Comparison of ENCODE assay signal across 27 mouse cellular contexts in genomic region chr13:5272506-5273192, GRCm38 (mm10).
DNase-seq lines count a peak whose midpoint lies in the region; ATAC-seq and TF ChIP-seq lines count a peak whose summit lies in the region.
"Had no signal": no experiment of that assay in that cellular context is flagged by ENCODE, and none has a peak within 500 bp of the region (broad histone marks: within the 10 kb centered on the region; RNA-seq: fewer than 3 reads in every experiment).

No protein-coding gene starts in this region.

- DNase-seq in gastrocnemius, adult 18-20 months (ENCODE audit: low spot score): peak; percentile 7
- DNase-seq in gastrocnemius, adult 2 months: no peak
- DNase-seq in liver, adult 2 months (ENCODE audit: extremely low read depth, low read depth, low spot score): peak; percentile 1
- no peak for DNase-seq in lung, postnatal 10 days
- DNase-seq: adrenal gland, postnatal 10 days; adrenal gland, postnatal 36 days; B cell, adult 2 months; cerebellum, adult 18-20 months; cerebellum, adult 9-10 months; cerebellum, postnatal 14 days; gastrocnemius, postnatal 14 days; heart, adult 11 months; heart, postnatal 36 days had no signal

- no peaks in the 10 kb centered on the region for H3K9me3 ChIP-seq in liver, embryonic 12.5 days (replicated peaks)
- H3K9me3 ChIP-seq in lung, embryonic 16.5 days (ENCODE audit: control insufficient read depth, low read length): no peaks in the 10 kb centered on the region
- H3K9me3 ChIP-seq: embryonic facial prominence, embryonic 12.5 days; forebrain, embryonic 12.5 days; forebrain, embryonic 15.5 days; G1E; heart, embryonic 12.5 days; heart, embryonic 15.5 days had no signal

- no peaks in the 10 kb centered on the region for H3K79me2 ChIP-seq in liver, adult 2 months (ENCODE audit: control insufficient read depth, insufficient read depth, low read length)

- no peak overlapping the region for H3K4me2 ChIP-seq in liver, embryonic 12.5 days
- no peak overlapping the region for H3K4me2 ChIP-seq in lung, embryonic 16.5 days (ENCODE audit: low read depth, low read length)
- H3K4me2 ChIP-seq: embryonic facial prominence, embryonic 12.5 days; forebrain, embryonic 12.5 days; forebrain, embryonic 15.5 days; heart, embryonic 12.5 days; heart, embryonic 15.5 days; hindbrain, embryonic 14.5 days had no signal

- intact Hi-C loops in gastrocnemius, adult 2 months (cut with DNase I): no loop called here

- no peak overlapping the region for H3K27ac ChIP-seq in gastrocnemius, adult 2 months
- no peak overlapping the region for H3K27ac ChIP-seq in liver, adult 2 months (replicated peaks; ENCODE audit: insufficient read depth, low read depth, low read length)
- H3K27ac ChIP-seq in liver, embryonic 12.5 days: no peak overlapping the region
- H3K27ac ChIP-seq in lung, embryonic 16.5 days (ENCODE audit: low read length): no peak overlapping the region
- H3K27ac ChIP-seq: embryonic facial prominence, embryonic 12.5 days; forebrain, embryonic 12.5 days; forebrain, embryonic 15.5 days; heart, embryonic 15.5 days; hindbrain, embryonic 14.5 days; hindbrain, postnatal 0 days had no signal

- H3K9ac ChIP-seq in liver, adult 2 months (ENCODE audit: low read depth, low read length): no peak overlapping the region
- no peak overlapping the region for H3K9ac ChIP-seq in liver, embryonic 12.5 days
- no peak overlapping the region for H3K9ac ChIP-seq in lung, embryonic 16.5 days (ENCODE audit: low read length)
- H3K9ac ChIP-seq: embryonic facial prominence, embryonic 12.5 days; forebrain, embryonic 12.5 days; forebrain, embryonic 15.5 days; heart, embryonic 12.5 days; heart, embryonic 15.5 days; hindbrain, embryonic 14.5 days had no signal

- WGBS in liver, adult 2 months: 47% methylated on average over 1 of the region's 1 CpGs
- 45% methylated on average over 1 of the region's 1 CpGs for WGBS in liver, embryonic 12.5 days (ENCODE audit: insufficient replicate concordance)
- WGBS in lung, embryonic 16.5 days: 37% methylated on average over 1 of the region's 1 CpGs

- no peak overlapping the region for H3K4me3 ChIP-seq in gastrocnemius, adult 2 months
- no peak overlapping the region for H3K4me3 ChIP-seq in liver, adult 2 months (ENCODE audit: insufficient read depth, low read depth, low read length)
- H3K4me3 ChIP-seq in liver, embryonic 12.5 days: no peak overlapping the region
- H3K4me3 ChIP-seq in lung, embryonic 16.5 days (ENCODE audit: low read length): no peak overlapping the region
- H3K4me3 ChIP-seq: embryonic facial prominence, embryonic 12.5 days; erythroblast, embryonic 14.5 days; forebrain, embryonic 12.5 days; forebrain, embryonic 15.5 days; heart, embryonic 12.5 days; heart, embryonic 15.5 days had no signal

- no peak for ATAC-seq in liver, embryonic 12.5 days
- peak; percentile 66; the same call in 1 of the 2 replicates for ATAC-seq in lung, embryonic 16.5 days (ENCODE audit: low read depth)
- ATAC-seq: forebrain, embryonic 15.5 days; hindbrain, postnatal 0 days; inflammation-experienced regulatory T-cells, adult 6 months; Patski had no signal

- H3K4me1 ChIP-seq in liver, adult 2 months (ENCODE audit: control insufficient read depth, insufficient read depth, low read length): no peaks in the 10 kb centered on the region
- H3K4me1 ChIP-seq in liver, embryonic 12.5 days: no peaks in the 10 kb centered on the region
- H3K4me1 ChIP-seq in lung, embryonic 16.5 days (replicated peaks; ENCODE audit: control insufficient read depth, insufficient read depth, low read length): no peaks in the 10 kb centered on the region
- H3K4me1 ChIP-seq: embryonic facial prominence, embryonic 12.5 days; forebrain, embryonic 12.5 days; forebrain, embryonic 15.5 days; heart, embryonic 12.5 days; heart, embryonic 15.5 days had no signal

- H3K36me3 ChIP-seq in liver, adult 2 months (ENCODE audit: control insufficient read depth, insufficient read depth, low read length): no peaks in the 10 kb centered on the region
- no peaks in the 10 kb centered on the region for H3K36me3 ChIP-seq in liver, embryonic 12.5 days
- H3K36me3 ChIP-seq in lung, embryonic 16.5 days (ENCODE audit: control insufficient read depth, insufficient read depth, low read length): no peaks in the 10 kb centered on the region
- H3K36me3 ChIP-seq: embryonic facial prominence, embryonic 12.5 days; forebrain, embryonic 12.5 days; forebrain, embryonic 15.5 days; G1E; heart, embryonic 12.5 days; heart, embryonic 15.5 days had no signal

- TF ChIP-seq CTCF in gastrocnemius, adult 2 months (IDR thresholded peaks at IDR 0.05): no peak
- no peak for TF ChIP-seq CTCF in liver, adult 2 months (IDR thresholded peaks at IDR 0.05; ENCODE audit: low read depth, low read length)

- no peak for TF ChIP-seq POLR2A in liver, adult 2 months (IDR thresholded peaks at IDR 0.05; ENCODE audit: extremely low read depth, insufficient read depth, low read length)

- H3K27me3 ChIP-seq in liver, adult 2 months (ENCODE audit: control insufficient read depth, insufficient read depth, low read length): no peaks in the 10 kb centered on the region
- no peaks in the 10 kb centered on the region for H3K27me3 ChIP-seq in liver, embryonic 12.5 days (replicated peaks)
- no peaks in the 10 kb centered on the region for H3K27me3 ChIP-seq in lung, embryonic 16.5 days (ENCODE audit: control insufficient read depth, insufficient read depth, low read depth, low read length)
- H3K27me3 ChIP-seq: CH12.LX; embryonic facial prominence, embryonic 12.5 days; forebrain, embryonic 12.5 days; forebrain, embryonic 15.5 days; heart, embryonic 12.5 days; heart, embryonic 15.5 days; Patski had no signal

Comparison
In these comparisons a context has a peak if more than half of its experiments do, and no peak if none do; other contexts are left out.
1. DNase-seq: peak in gastrocnemius, adult 18-20 months (single experiment) and liver, adult 2 months (single experiment); none in gastrocnemius, adult 2 months (single experiment) and lung, postnatal 10 days (single experiment).